Mouse (Mus musculus) ovary, postnatal 10 days (tissue): ENCODE data around the gene Sirpb1b.
"Not testable (repeated sequence)": the region's sequence is repeated elsewhere in the genome, so short reads cannot be mapped to it uniquely, and the experiment has no call there.

ENCODE experiments used
- DNase-seq: peaks from one replicate; pipeline ENCODE4 v3.0.0; 2022; ENCODE audit warnings: low spot score

Gene Sirpb1b

DNA sequence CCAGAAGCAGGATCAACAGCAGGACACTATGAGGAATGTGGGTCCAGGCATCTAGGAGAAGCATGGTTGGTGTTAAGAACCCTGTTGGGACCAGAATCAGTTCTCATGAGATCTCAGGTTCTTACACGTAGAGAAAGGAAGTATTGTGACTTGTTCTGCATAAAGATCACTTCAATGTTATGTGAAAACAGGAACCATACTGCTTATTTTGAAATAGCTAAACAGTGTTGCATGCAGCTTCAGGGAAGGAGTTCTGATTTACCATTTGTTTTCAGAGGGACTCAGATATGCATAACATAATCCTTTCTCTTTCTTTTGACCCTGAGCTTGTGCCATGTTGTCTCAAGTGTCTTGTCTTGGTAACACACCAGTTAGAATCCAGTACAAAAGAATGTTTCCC, at the start of gene Sirpb1b:
Sirpb1b (minus strand) TSS at position 179 of the 400 bp plus-strand sequence.
- not testable (repeated sequence) for DNase-seq

DNA sequence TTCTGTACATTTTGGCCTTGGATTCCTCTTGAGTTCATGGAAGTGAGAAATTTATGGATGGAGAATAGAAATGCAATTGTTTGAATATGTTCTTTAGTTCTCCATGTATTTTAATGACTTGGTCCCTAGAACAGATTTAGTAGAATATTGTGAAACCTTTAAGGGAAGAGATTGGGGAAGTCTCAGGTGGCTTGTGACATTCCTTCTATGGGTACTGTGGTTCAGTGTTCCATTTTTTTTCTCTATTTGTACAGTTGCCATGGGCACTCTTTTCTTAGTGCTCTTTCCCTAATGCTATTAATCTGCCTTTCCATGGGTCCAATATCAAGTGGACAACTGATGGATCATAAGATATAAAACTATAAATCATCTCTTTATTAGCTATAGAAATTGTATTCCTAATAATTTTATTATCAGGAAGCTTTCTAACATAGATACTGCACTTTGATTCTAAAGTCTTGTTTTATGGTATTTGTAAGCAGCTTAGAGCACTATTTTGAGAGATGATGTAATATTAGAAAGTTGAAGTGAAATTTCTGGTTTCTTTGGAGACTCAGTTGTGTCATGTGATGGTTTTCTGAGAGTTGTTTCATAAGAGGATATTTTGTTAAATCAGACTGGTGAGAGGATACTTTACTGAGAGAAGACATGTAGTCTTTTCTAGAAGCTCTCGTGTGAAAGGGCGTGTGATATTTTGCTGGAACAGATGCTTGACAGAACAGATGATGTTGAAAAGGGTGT, 15.7 kb upstream of the Sirpb1b start:
- not testable (repeated sequence) for DNase-seq

DNA sequence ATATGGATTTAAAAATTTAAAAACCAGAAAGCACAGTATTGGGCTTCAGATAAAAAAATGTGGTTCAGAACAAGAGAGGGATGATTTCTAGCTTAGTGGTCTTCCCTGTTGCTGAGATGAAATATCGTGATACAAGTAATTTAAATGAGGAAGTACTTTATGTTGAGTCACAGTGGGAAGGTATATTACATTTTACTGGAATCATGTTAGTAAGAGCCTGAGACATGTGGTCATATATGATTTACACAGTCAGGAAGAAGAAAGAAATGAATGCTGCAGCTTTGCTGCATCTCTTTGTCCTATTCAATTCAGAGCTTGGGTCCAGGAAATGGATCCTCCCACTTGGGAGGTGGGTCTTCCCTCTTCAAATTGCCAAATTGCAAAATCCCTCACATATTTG, 11.8 kb upstream of the Sirpb1b start:
- DNase-seq: not testable (repeated sequence)

DNA sequence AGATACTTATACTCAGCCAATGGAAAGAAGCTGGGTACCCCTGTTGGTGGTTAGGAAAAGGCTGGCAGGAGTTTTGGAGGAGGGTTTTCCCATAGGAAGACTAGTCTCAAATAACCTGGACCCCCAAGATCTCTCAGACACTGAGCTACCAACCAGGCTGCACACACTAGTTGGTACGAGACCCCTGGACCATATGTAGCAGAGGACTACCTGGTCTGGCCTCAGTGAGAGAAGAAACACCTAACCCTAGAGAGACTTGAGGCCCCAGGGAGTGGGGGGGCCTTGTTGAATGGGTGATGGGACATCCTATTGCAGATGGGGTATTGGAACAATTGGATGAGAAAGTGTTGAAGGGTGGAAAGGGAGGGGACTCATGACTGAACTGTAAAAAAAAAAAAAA, 8.6 kb upstream of the Sirpb1b start:
- no peak for DNase-seq

DNA sequence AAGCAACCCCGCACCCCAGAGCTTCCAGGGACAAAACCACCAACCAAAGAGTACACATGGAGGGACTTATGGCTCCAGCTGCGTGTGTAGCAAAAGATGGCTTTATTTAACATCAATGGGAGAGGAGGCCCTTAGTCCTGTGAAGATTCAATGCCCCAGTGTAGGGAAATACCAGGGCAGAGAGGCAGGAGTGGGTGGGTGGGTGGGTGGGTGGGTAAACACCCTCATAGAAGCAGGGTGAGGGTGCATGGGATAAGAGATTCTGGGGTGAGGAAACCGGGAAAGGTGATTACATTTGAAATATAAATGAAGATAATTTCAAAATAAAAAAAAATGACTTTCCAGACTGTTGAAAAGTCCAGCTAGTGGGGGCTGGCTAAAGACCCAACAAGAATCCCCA, 8.1 kb upstream of the Sirpb1b start:
- not testable (repeated sequence) for DNase-seq

DNA sequence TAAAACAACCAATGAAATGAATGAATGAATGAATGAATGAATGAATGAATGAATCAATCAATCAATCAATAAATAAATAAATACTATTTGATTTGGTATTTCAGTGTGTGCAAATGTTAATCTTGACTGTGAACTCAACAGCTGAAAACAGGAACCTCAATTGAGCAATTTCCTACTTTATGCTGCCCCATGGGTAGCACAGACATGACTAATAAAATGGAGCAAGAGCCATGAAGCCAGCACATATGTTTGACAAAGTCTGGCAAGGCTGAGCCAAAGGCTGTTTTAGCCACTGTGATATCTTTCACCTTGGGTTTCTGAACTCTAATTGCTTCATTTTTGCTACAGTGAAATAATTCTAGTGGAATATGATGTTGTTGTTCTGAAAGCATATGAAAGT, 1.6 kb upstream of the Sirpb1b start:
- DNase-seq: not testable (repeated sequence)

DNA sequence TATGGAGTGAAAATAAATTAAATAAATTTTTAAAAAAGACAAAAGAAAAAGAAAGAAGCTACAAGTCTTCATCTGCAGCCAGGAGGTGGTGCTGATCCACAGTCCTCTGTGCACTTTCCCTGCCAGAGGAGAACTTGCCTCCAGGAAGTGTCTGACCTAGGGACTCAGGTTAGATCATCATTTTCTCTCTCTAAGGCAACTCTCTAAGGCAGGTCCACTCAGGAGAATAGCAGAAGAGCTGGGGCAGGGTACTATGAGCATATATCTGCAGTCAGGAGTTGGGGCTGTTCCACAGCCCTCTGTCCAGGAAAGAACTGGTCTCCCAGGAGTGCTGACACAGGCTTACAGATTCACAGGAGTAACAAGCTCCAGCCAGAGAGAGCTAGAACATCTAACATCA, 46.3 kb downstream of the Sirpb1b start:
- no peak for DNase-seq

DNA sequence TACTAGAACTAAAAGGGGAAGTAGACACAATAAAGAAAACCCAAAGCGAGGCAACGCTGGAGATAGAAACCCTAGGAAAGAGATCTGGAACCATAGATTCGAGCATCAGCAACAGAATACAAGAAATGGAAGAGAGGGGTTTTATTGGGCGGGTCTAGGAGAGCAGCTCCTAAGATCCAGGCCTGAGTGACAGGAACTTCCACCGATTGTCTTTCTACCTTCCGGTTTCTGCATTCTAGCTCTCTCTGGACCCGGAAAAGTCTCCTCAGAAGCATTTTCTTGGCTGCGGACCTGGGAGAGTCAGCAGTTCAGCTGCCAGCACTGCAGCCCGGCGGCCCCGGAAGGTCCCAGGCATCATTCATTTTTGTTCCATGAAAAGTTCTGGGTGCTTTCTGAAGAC, 61.3 kb downstream of the Sirpb1b start:
- DNase-seq: not testable (repeated sequence)

DNA sequence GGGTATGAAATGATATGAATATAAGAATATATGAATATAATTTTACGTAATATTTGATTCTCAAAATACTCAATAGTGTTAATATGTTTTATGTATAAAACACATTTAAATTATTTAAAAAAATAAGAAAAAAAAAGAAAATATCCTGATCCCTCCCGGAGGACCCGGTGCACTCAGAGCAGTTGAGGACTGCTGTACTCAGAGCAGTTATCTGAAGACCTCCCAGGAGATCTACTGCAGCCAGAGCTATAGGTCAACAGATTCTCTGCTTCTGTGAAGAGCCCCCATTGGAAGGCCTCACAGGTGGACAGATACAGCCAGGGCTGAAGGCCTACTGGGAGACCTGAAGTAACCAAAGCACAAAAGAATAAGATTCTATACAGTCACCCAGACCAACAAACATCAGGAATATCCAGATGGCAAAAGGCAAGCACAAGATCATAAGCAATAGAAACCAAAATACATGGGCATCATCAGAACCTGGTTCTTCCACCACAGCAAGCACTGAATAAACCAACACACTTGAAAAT, 67.0 kb downstream of the Sirpb1b start:
- not testable (repeated sequence) for DNase-seq

DNA sequence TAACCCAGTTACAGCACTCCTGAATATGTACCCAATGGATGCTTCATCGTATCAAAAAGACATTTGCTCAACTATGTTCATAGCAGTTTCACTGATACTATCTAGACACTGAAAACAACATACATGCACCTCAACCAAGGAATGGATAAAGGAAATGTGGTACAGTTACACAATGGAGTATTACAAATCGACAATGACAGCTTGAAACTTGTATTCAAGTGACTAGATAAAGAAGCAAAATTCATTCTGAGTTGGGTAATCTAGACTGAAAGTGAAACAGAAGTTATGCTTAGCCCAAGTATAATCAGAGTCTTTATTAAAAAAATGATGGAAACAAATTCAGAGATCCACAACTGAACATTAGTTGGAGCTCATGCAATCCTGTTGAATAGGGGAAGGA, 100.0 kb downstream of the Sirpb1b start:
- not testable (repeated sequence) for DNase-seq

DNA sequence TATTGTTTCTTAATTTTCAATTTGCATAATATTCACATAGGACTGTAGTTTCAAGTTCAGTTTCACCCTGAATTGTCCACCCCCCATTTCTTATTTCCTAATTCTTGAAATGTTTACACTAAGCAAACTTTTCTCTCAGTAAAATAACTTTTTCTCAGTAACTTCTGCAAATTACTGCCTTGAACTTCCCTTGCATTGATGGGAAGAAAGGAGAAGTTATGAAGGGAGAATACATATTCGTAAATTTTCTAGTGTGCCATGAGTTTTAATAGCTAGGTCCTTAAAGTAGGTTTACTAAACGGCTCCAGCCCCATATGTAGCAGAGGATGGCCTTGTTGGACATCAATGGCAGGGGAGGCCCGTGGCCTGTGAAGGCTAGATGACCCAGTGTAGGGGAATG, 104.7 kb downstream of the Sirpb1b start:
- DNase-seq: not testable (repeated sequence)
